Mouse (Mus musculus): ENCODE measurements around the gene Tmem213. TPM values are rescaled to one million over a fixed set of nuclear protein-coding genes. Genes with fewer than 3 reads are reported as not detected.

Gene Tmem213
- total and polyA plus RNA-seq, 3 experiments, result not detected

- no peak overlapping the region for H3K9ac ChIP-seq (ENCODE audit: insufficient read depth, low read depth)
- in situ Hi-C loops (cut with MboI; ENCODE audit: low pct_ligation_motif_present, low pct_unique_long_range_greater_than_20kb, low sequenced_read_pairs) (no loop called here), dilution Hi-C loops (cut with MboI; ENCODE audit: extremely low pct_ligation_motif_present, extremely low pct_unique_long_range_greater_than_20kb, low sequenced_read_pairs) (no loop called here)
- DNase-seq (ENCODE audit: extremely low read depth), result no peak
- H3K79me2 ChIP-seq (replicated peaks; ENCODE audit: control insufficient read depth, extremely low read depth, insufficient read depth, poor library complexity, severe bottlenecking), result no peaks in the 10 kb centered on the region
- H3K36me3 ChIP-seq (replicated peaks in 1 of 2; ENCODE audit: control insufficient read depth in 1 of 2, insufficient read depth in 1 of 2, low read length in 1 of 2), result no peaks in the 10 kb centered on the region
- no peak overlapping the region for H3K4me3 ChIP-seq (replicated peaks in 1 of 3; ENCODE audit: low read depth in 2 of 3, low read length in 2 of 3, poor library complexity in 1 of 3)
- no peaks in the 10 kb centered on the region for H3K4me1 ChIP-seq (ENCODE audit: control insufficient read depth in 1 of 2, insufficient read depth in 2 of 2)
- H3K9me3 ChIP-seq (replicated peaks; ENCODE audit: low read length), result peaks cover 5% of the 10 kb centered on the region
- TF ChIP-seq ZC3H11A (IDR thresholded peaks at IDR 0.05; ENCODE audit: low read depth, low read length) (no peak), SMC3 (IDR thresholded peaks at IDR 0.05; ENCODE audit: low read depth, low read length) (no peak), MEF2A (IDR thresholded peaks at IDR 0.05; ENCODE audit: borderline replicate concordance, low read depth, low read length) (no peak)
- no peaks in the 10 kb centered on the region for H3K27me3 ChIP-seq (replicated peaks)
- no peak overlapping the region for H3K27ac ChIP-seq (ENCODE audit: insufficient read depth, low read depth)
- H3K4me2 ChIP-seq (ENCODE audit: insufficient read depth, low read depth, poor library complexity, severe bottlenecking), result no peak overlapping the region
These were observed 6.7 kb upstream of the Tmem213 start for GRCm38 (mm10) chr6:38102216-38102795.

GRCm38 (mm10) chr6:38103775-38104174 lies 5.3 kb upstream of the Tmem213 start:
- H3K27ac ChIP-seq (ENCODE audit: insufficient read depth, low read depth), result no peak overlapping the region
- H3K4me2 ChIP-seq (ENCODE audit: insufficient read depth, low read depth, poor library complexity, severe bottlenecking), result no peak overlapping the region
- no peak for DNase-seq (ENCODE audit: extremely low read depth)
- peaks cover 4% of the 10 kb centered on the region for H3K9me3 ChIP-seq (replicated peaks; ENCODE audit: low read length)
- no peaks in the 10 kb centered on the region for H3K79me2 ChIP-seq (replicated peaks; ENCODE audit: control insufficient read depth, extremely low read depth, insufficient read depth, poor library complexity, severe bottlenecking)
- no peaks in the 10 kb centered on the region for H3K4me1 ChIP-seq (ENCODE audit: control insufficient read depth in 1 of 2, insufficient read depth in 2 of 2)
- in situ Hi-C loops (cut with MboI; ENCODE audit: low pct_ligation_motif_present, low pct_unique_long_range_greater_than_20kb, low sequenced_read_pairs), result no loop called here
- no peak overlapping the region for H3K4me3 ChIP-seq (replicated peaks in 1 of 3; ENCODE audit: low read depth in 2 of 3, low read length in 2 of 3, poor library complexity in 1 of 3)
- H3K9ac ChIP-seq (ENCODE audit: insufficient read depth, low read depth), result no peak overlapping the region
- TF ChIP-seq POLR2A (IDR thresholded peaks at IDR 0.05; ENCODE audit: low read depth, low read length) (no peak), MAZ (IDR thresholded peaks at IDR 0.05; ENCODE audit: low read depth, low read length) (no peak), JUND (conservative IDR thresholded peaks at IDR 0.05; ENCODE audit: low read depth, low read length) (no peak), JUN (IDR thresholded peaks at IDR 0.05; ENCODE audit: insufficient read depth, low read depth, low read length) (no peak), MAX (IDR thresholded peaks at IDR 0.05; ENCODE audit: low read length) (no peak), ZMIZ1 (IDR thresholded peaks at IDR 0.05; ENCODE audit: low read depth, low read length) (no peak), PAX5 (IDR thresholded peaks at IDR 0.05; ENCODE audit: low read length) (no peak), POLR2AphosphoS2 (IDR thresholded peaks at IDR 0.05; ENCODE audit: low read depth, low read length) (no peak), E2F4 (IDR thresholded peaks at IDR 0.05; ENCODE audit: insufficient replicate concordance, low read depth, low read length) (no peak), HCFC1 (IDR thresholded peaks at IDR 0.05; ENCODE audit: low read depth, low read length) (no peak), SIN3A (IDR thresholded peaks at IDR 0.05; ENCODE audit: low read length) (no peak), USF1 (IDR thresholded peaks at IDR 0.05; ENCODE audit: low read depth, low read length) (no peak), ZNF384 (IDR thresholded peaks at IDR 0.05; ENCODE audit: low read depth, low read length) (no peak), ELF1 (IDR thresholded peaks at IDR 0.05; ENCODE audit: low read depth, low read length) (no peak), CTCF (conservative IDR thresholded peaks at IDR 0.05 in 1 of 2, IDR thresholded peaks at IDR 0.05 in 1 of 2; ENCODE audit: low read depth in 2 of 2, low read length in 2 of 2) (no peak)
- H3K27me3 ChIP-seq (replicated peaks), result no peaks in the 10 kb centered on the region
- dilution Hi-C loops (cut with MboI; ENCODE audit: extremely low pct_ligation_motif_present, extremely low pct_unique_long_range_greater_than_20kb, low sequenced_read_pairs), result no loop called here
- H3K36me3 ChIP-seq (replicated peaks in 1 of 2; ENCODE audit: control insufficient read depth in 1 of 2, insufficient read depth in 1 of 2, low read length in 1 of 2), result no peaks in the 10 kb centered on the region

All from CH12.LX (cell line).